ENCODE assay signal across 12 mouse cellular contexts in the genomic region with DNA sequence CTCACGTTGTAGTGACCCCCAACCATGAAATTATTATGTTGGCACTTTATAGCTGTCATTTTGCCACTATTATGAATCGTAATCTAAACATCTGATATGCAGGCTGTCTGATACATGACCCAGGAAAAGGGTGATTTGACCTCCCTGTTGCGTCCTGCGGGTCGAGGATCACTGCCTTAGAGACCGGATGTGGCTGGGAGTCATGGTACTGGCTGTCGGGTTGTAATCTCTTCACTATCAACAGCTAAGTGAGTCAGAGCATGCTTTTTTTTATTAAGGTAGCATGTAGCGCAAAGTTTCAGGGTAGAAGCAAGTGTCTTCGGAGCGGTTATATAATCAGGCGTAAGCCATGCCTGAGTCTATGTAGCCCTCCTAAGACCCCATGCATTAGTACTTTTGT.
"Had no signal": no experiment of that assay in that cellular context is flagged by ENCODE, and none has a peak within 500 bp of the region (broad histone marks: within the 10 kb centered on the region; RNA-seq: fewer than 3 reads in every experiment).

No protein-coding gene starts in this region.

- DNase-seq: left cerebral cortex, postnatal 4 days; liver; liver, embryonic 13.5 days; liver, postnatal 0 days; lung, adult 18-20 months; lung, adult 2 months; lung, embryonic 14.5 days; lung, postnatal 10 days; lung, postnatal 14 days; lung, postnatal 36 days; lung, postnatal 4 days; midbrain, embryonic 14.5 days had no signal
